Comparison of ENCODE assay signal across 20 mouse cellular contexts in the genomic region with DNA sequence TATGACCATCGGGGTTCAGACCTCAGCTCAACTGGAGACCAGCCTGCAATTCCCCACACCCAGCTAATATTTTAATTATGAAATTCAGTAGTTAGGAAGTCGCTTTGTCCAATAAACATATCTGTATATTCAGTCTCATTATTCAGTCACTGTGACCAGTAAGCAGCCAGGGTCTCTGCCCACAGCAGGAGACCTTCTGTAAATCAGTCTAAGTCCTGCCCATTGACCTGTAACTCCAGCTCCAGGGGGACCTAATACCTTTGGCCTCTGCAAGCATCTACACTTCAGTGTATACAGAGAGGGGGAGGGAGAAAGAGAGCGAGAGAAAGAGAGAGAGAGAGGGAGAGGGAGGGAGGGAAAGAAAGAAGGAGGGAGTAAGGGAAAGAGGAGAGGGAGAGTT. TPM values are rescaled to one million over a fixed set of nuclear protein-coding genes. Genes with fewer than 3 reads are reported as not detected.
DNase-seq lines count a peak whose midpoint lies in the region; ATAC-seq and TF ChIP-seq lines count a peak whose summit lies in the region.
"Had no signal": no experiment of that assay in that cellular context is flagged by ENCODE, and none has a peak within 500 bp of the region (broad histone marks: within the 10 kb centered on the region; RNA-seq: fewer than 3 reads in every experiment).

No protein-coding gene starts in this region.

- H3K27ac ChIP-seq in forebrain, embryonic 11.5 days (ENCODE audit: low read depth, low read length) = no peak overlapping the region
- no peak overlapping the region for H3K27ac ChIP-seq in forebrain, embryonic 16.5 days (ENCODE audit: low read length)
- peak overlapping the region; percentile 51 for H3K27ac ChIP-seq in limb, embryonic 15.5 days
- H3K27ac ChIP-seq: forebrain, embryonic 12.5 days; hindbrain, postnatal 0 days; liver, embryonic 12.5 days; midbrain, embryonic 12.5 days had no signal

- WGBS in forebrain, embryonic 11.5 days = 77% methylated on average over 3 of the region's 3 CpGs
- WGBS in forebrain, embryonic 16.5 days = 74% methylated on average over 3 of the region's 3 CpGs
- 48% methylated on average over 3 of the region's 3 CpGs for WGBS in limb, embryonic 15.5 days
- 79% methylated on average over 3 of the region's 3 CpGs for WGBS in lung, adult 2 months

- no peak for ATAC-seq in forebrain, embryonic 11.5 days (replicated peaks; ENCODE audit: low FRiP score)
- ATAC-seq in forebrain, embryonic 16.5 days = no peak
- ATAC-seq in limb, embryonic 15.5 days (ENCODE audit: insufficient number of reproducible peaks, low FRiP score, low TSS enrichment, low read depth) = no peak
- ATAC-seq: CD4-positive, CD25-positive, alpha-beta regulatory T cell, adult 4 months; hindbrain, postnatal 0 days; intestine, embryonic 16.5 days; liver, embryonic 12.5 days had no signal

- H3K27me3 ChIP-seq in forebrain, embryonic 11.5 days (ENCODE audit: control insufficient read depth, insufficient read depth, low read length) = no peaks in the 10 kb centered on the region
- no peaks in the 10 kb centered on the region for H3K27me3 ChIP-seq in forebrain, embryonic 16.5 days (replicated peaks; ENCODE audit: control insufficient read depth, insufficient read depth, low read length)
- H3K27me3 ChIP-seq in limb, embryonic 15.5 days = no peaks in the 10 kb centered on the region
- H3K27me3 ChIP-seq: forebrain, embryonic 12.5 days; midbrain, embryonic 12.5 days had no signal

- TF ChIP-seq CTCF in lung, adult 2 months (IDR thresholded peaks at IDR 0.05; ENCODE audit: insufficient read depth, low read length) = no peak

- H3K9ac ChIP-seq in forebrain, embryonic 11.5 days (ENCODE audit: low read length) = no peak overlapping the region
- no peak overlapping the region for H3K9ac ChIP-seq in forebrain, embryonic 16.5 days (replicated peaks; ENCODE audit: low read depth, low read length)
- no peak overlapping the region for H3K9ac ChIP-seq in limb, embryonic 15.5 days
- H3K9ac ChIP-seq: forebrain, embryonic 12.5 days; liver, embryonic 12.5 days; lung, embryonic 14.5 days; midbrain, embryonic 12.5 days had no signal

- H3K9me3 ChIP-seq in forebrain, embryonic 11.5 days (ENCODE audit: control insufficient read depth, low read length) = no peaks in the 10 kb centered on the region
- H3K9me3 ChIP-seq in forebrain, embryonic 16.5 days (ENCODE audit: control insufficient read depth, low read length) = no peaks in the 10 kb centered on the region
- no peaks in the 10 kb centered on the region for H3K9me3 ChIP-seq in limb, embryonic 15.5 days
- H3K9me3 ChIP-seq: forebrain, embryonic 12.5 days; liver, embryonic 12.5 days; midbrain, embryonic 12.5 days had no signal

- H3K4me2 ChIP-seq in forebrain, embryonic 11.5 days (ENCODE audit: low read depth, low read length, severe bottlenecking) = no peak overlapping the region
- no peak overlapping the region for H3K4me2 ChIP-seq in forebrain, embryonic 16.5 days (ENCODE audit: low read length)
- no peak overlapping the region for H3K4me2 ChIP-seq in limb, embryonic 15.5 days
- H3K4me2 ChIP-seq: forebrain, embryonic 12.5 days; liver, embryonic 12.5 days; lung, embryonic 14.5 days; midbrain, embryonic 12.5 days had no signal

- TF ChIP-seq POLR2A in lung, adult 2 months (IDR thresholded peaks at IDR 0.05; ENCODE audit: borderline replicate concordance, extremely low read depth, low read depth, low read length) = no peak

- DNase-seq in forebrain, embryonic 11.5 days (ENCODE audit: low spot score) = peak; percentile 25
- peak; percentile 83 for DNase-seq in kidney, adult 9 months
- DNase-seq in kidney, postnatal 36 days = peak; percentile 49 to 54
- DNase-seq in lung, adult 2 months = no peak
- no peak for DNase-seq in ovary, adult 18-20 months (ENCODE audit: low spot score)
- DNase-seq: adrenal gland, postnatal 25 days; cerebellum, adult 9-11 months; layer of hippocampus, postnatal 36 days; lung, embryonic 14.5 days; right cerebral cortex, postnatal 14 days; thymus, postnatal 14 days had no signal

- no peak overlapping the region for H3K4me3 ChIP-seq in forebrain, embryonic 11.5 days (ENCODE audit: low read depth, low read length)
- H3K4me3 ChIP-seq in forebrain, embryonic 16.5 days (replicated peaks; ENCODE audit: low read length) = no peak overlapping the region
- H3K4me3 ChIP-seq in limb, embryonic 15.5 days = no peak overlapping the region
- H3K4me3 ChIP-seq in lung, adult 2 months (replicated peaks; ENCODE audit: extremely low read depth, low read depth, low read length) = no peak overlapping the region
- H3K4me3 ChIP-seq: forebrain, embryonic 12.5 days; liver, embryonic 12.5 days; midbrain, embryonic 12.5 days had no signal

- no peaks in the 10 kb centered on the region for H3K4me1 ChIP-seq in forebrain, embryonic 11.5 days (replicated peaks; ENCODE audit: control insufficient read depth, insufficient read depth, low read length)
- no peaks in the 10 kb centered on the region for H3K4me1 ChIP-seq in forebrain, embryonic 16.5 days (replicated peaks; ENCODE audit: control insufficient read depth, insufficient read depth, low read length)
- peaks cover 13% of the 10 kb centered on the region; the same call in 1 of the 2 replicates for H3K4me1 ChIP-seq in limb, embryonic 15.5 days
- H3K4me1 ChIP-seq in lung, adult 2 months (ENCODE audit: control insufficient read depth, insufficient read depth, low read length) = no peaks in the 10 kb centered on the region
- H3K4me1 ChIP-seq: forebrain, embryonic 12.5 days; liver, embryonic 12.5 days; midbrain, embryonic 12.5 days had no signal

- H3K36me3 ChIP-seq in forebrain, embryonic 11.5 days (ENCODE audit: control insufficient read depth, insufficient read depth, low read length) = no peaks in the 10 kb centered on the region
- H3K36me3 ChIP-seq in forebrain, embryonic 16.5 days (ENCODE audit: control insufficient read depth, insufficient read depth) = no peaks in the 10 kb centered on the region
- peaks cover 5% of the 10 kb centered on the region; the same call in 1 of the 2 replicates for H3K36me3 ChIP-seq in limb, embryonic 15.5 days
- H3K36me3 ChIP-seq: forebrain, embryonic 12.5 days; liver, embryonic 12.5 days; midbrain, embryonic 12.5 days had no signal

RNA-seq across cellular contexts. Expression of a gene that starts 33.6 kb away (rescaled TPM):
- 0.29 TPM in 1 of 2 replicates, not detected in the other for polyA plus RNA-seq in forebrain, embryonic 11.5 days (2014; fragmentation: Nextera tagmentation; extraction: Ambion mirVana)
- 0.43 and 0.50 TPM in 2 replicates for polyA plus RNA-seq in forebrain, embryonic 16.5 days (2015; fragmentation: Nextera tagmentation; extraction: Ambion mirVana)
- 0.92 and 1.5 TPM in 2 replicates for polyA plus RNA-seq in limb, embryonic 15.5 days (2015; fragmentation: Nextera tagmentation; extraction: Ambion mirVana)
- 0.12 TPM in 1 of 2 replicates, not detected in the other for polyA plus RNA-seq in lung, adult 2 months (2012; rRNA removed)

RNA-seq across cellular contexts. Expression of a gene that starts 41.5 kb away (rescaled TPM):
- polyA plus RNA-seq in forebrain, embryonic 11.5 days (2014; fragmentation: Nextera tagmentation; extraction: Ambion mirVana) = not detected in 2 replicates
- polyA plus RNA-seq in forebrain, embryonic 16.5 days (2015; fragmentation: Nextera tagmentation; extraction: Ambion mirVana) = not detected in 2 replicates
- polyA plus RNA-seq in limb, embryonic 15.5 days (2015; fragmentation: Nextera tagmentation; extraction: Ambion mirVana) = 0.17 and 0.29 TPM in 2 replicates
- polyA plus RNA-seq in lung, adult 2 months (2012; rRNA removed) = 0.09 and 0.31 TPM in 2 replicates
- polyA plus RNA-seq: CD4-positive, CD25-positive, alpha-beta regulatory T cell, adult 4 months; forebrain, embryonic 12.5 days; heart, embryonic 16.5 days; hindbrain, postnatal 0 days; intestine, embryonic 16.5 days; liver, embryonic 12.5 days; lung, embryonic 14.5 days; midbrain, embryonic 12.5 days had no signal

Comparison
In these comparisons a context has a peak if more than half of its experiments do, and no peak if none do; other contexts are left out.
1. DNase-seq: peak in forebrain, embryonic 11.5 days (single experiment), kidney, adult 9 months (single experiment) and kidney, postnatal 36 days (2 of 2); none in lung, adult 2 months (single experiment) and ovary, adult 18-20 months (single experiment).